Mouse (Mus musculus): ENCODE measurements around the gene Per1. TPM values are rescaled to one million over a fixed set of nuclear protein-coding genes. Genes with fewer than 3 reads are reported as not detected.

Gene Per1
- polyA plus RNA-seq, 1 experiment from 2014 or later, result 10.1 TPM

DNA sequence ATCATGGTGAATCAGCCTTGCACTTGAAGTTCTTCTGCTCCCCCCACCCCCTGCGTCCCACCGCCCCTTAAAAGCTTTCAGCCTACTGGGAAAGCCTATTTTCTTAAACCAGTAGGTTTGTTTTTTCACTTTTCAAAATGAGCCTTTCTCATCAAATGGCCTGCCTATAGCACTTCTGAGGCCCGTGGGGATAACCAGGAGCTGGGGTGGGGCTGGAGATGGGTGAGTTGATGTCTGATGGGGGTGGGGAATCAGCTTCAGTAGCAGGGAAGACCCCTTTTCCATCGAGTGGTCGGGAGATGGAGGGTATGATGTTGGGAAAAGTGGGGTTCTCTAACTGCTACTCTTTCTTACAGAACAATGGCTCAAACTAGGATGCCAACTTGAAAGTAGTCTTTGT lies 21.8 kb downstream of the Per1 start:
- Histone ChIP-seq H3K4me2 (replicated peaks) (peak overlapping the region; percentile 98), H3K9ac (no peak overlapping the region; the same call in 1 of the 2 replicates), H3K27ac (no peak overlapping the region), H3K4me3 (replicated peaks; ENCODE audit: low read length) (peak overlapping the region; percentile 64), H3K4me1 (replicated peaks; ENCODE audit: control insufficient read depth, insufficient read depth, low read length) (peaks cover 24% of the 10 kb centered on the region), H3K9me3 (ENCODE audit: control insufficient read depth, low read length) (no peaks in the 10 kb centered on the region), H3K36me3 (replicated peaks; ENCODE audit: control insufficient read depth, insufficient read depth) (no peaks in the 10 kb centered on the region), H3K27me3 (ENCODE audit: control insufficient read depth, insufficient read depth, low read length) (peaks cover 25% of the 10 kb centered on the region)
- WGBS, result 63% methylated on average over 5 of the region's 5 CpGs
- no peak for ATAC-seq (ENCODE audit: low FRiP score)
- no peak for DNase-seq (ENCODE audit: low spot score)

DNA sequence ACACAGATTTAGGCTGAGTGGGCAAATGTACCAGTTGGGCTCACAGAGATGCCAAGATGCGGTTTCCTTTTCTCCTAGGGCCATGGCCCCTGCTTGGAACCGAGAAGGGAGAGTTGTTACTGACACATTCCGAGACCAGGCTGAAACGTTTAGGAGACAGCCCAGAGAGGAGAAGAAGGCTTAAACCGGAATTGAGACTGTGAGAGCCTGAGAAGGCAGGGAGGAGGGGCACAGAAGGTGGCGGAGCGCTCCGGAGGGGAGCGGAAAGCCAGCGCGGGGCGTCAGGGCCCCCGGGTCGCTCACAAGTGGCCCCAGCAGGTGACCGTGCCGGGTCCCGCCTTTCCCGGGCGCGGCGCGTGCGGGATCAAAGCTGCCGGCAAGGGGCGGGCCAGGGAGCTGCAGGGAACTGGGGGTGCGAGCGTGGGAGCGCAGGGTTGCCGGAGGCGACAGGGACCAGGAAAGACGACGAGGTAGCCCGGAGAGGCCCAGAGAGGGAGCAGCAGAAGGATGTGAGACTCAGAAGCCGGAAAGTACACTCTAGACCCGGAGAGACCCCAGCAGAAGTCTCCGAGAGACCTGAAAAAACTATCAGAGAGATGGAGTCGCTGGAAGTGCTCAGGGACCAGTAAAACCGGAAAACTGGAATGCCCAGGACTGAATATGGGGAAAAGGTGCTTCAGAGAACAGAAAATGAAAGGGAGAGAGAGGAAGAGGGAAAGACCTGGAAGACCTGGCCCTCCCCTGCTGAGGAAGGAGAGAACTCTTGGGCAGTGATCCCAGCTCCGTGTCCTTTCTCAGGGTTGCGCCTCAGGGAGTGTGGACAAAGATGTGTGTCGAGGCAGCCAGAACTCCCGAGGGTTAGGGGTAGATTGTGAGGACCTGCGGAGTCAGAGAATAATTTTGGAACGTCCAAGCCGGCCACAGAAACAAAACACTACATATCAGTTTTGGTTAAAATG lies 23.0 kb downstream of the Per1 start:
- Histone ChIP-seq H3K27me3 (ENCODE audit: control insufficient read depth, insufficient read depth, low read length) (peaks cover 25% of the 10 kb centered on the region), H3K4me2 (replicated peaks) (peak overlapping the region; percentile 98), H3K4me1 (replicated peaks; ENCODE audit: control insufficient read depth, insufficient read depth, low read length) (peaks cover 24% of the 10 kb centered on the region), H3K4me3 (replicated peaks; ENCODE audit: low read length) (peak overlapping the region; percentile 64), H3K9me3 (ENCODE audit: control insufficient read depth, low read length) (no peaks in the 10 kb centered on the region), H3K9ac (peak overlapping the region; percentile 67), H3K27ac (peak overlapping the region; percentile 56), H3K36me3 (replicated peaks; ENCODE audit: control insufficient read depth, insufficient read depth) (no peaks in the 10 kb centered on the region)
- DNase-seq (ENCODE audit: low spot score) (peak; percentile 39), ATAC-seq (ENCODE audit: low FRiP score) (no peak)
- WGBS, result under 1% methylated on average over 45 of the region's 45 CpGs

DNA sequence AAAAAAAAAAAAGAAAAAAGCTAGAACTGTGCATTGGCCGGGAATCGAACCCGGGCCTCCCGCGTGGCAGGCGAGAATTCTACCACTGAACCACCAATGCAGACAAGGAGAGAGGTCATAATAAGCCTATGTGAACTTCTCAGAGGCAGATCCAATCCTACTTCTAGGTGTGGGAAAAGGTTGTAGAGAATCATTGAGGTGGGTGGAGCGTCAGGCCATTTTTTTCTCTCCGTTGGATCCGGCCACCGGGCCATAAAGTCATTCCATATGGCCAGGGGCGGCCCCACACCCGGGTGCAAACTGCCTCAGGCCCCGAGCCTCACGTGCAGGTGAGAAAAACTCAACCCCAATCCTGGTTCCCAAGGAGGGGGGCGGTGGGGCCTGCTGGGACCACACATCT lies 23.7 kb downstream of the Per1 start:
- Histone ChIP-seq H3K9ac (peak overlapping the region; percentile 34; the same call in 1 of the 2 replicates), H3K4me1 (replicated peaks; ENCODE audit: control insufficient read depth, insufficient read depth, low read length) (peaks cover 24% of the 10 kb centered on the region), H3K27me3 (ENCODE audit: control insufficient read depth, insufficient read depth, low read length) (peaks cover 25% of the 10 kb centered on the region), H3K36me3 (replicated peaks; ENCODE audit: control insufficient read depth, insufficient read depth) (no peaks in the 10 kb centered on the region), H3K4me3 (replicated peaks; ENCODE audit: low read length) (peak overlapping the region; percentile 64), H3K4me2 (replicated peaks) (peak overlapping the region; percentile 98), H3K27ac (no peak overlapping the region), H3K9me3 (ENCODE audit: control insufficient read depth, low read length) (no peaks in the 10 kb centered on the region)
- no peak for ATAC-seq (ENCODE audit: low FRiP score)
- WGBS, result under 1% methylated on average over 15 of the region's 15 CpGs
- peak; percentile 100 for DNase-seq (ENCODE audit: low spot score)

- Histone ChIP-seq H3K9me3 (ENCODE audit: control insufficient read depth, low read length) (no peaks in the 10 kb centered on the region), H3K27ac (no peak overlapping the region), H3K4me1 (replicated peaks; ENCODE audit: control insufficient read depth, insufficient read depth, low read length) (peaks cover 24% of the 10 kb centered on the region), H3K4me3 (replicated peaks; ENCODE audit: low read length) (peak overlapping the region; percentile 64; the same call in 1 of the 2 replicates), H3K4me2 (replicated peaks) (peak overlapping the region; percentile 98), H3K27me3 (ENCODE audit: control insufficient read depth, insufficient read depth, low read length) (peaks cover 25% of the 10 kb centered on the region), H3K9ac (no peak overlapping the region), H3K36me3 (replicated peaks; ENCODE audit: control insufficient read depth, insufficient read depth) (no peaks in the 10 kb centered on the region)
- WGBS, result 32% methylated on average over 14 of the region's 14 CpGs
- no peak for DNase-seq (ENCODE audit: low spot score)
- no peak for ATAC-seq (ENCODE audit: low FRiP score)
These were observed 24.6 kb downstream of the Per1 start for GRCm38 (mm10) chr11:69119446-69120155.

GRCm38 (mm10) chr11:69120221-69121000 lies 25.4 kb downstream of the Per1 start, which contains the start of gene Hes7:
Hes7 (plus strand) TSS chr11:69120404.
- peak; percentile 28 for DNase-seq (ENCODE audit: low spot score)
- Histone ChIP-seq H3K4me3 (replicated peaks; ENCODE audit: low read length) (peak within 1 kb of the TSS; percentile 64), H3K27ac (no peak within 1 kb of the TSS), H3K36me3 (replicated peaks; ENCODE audit: control insufficient read depth, insufficient read depth) (no peaks in the 10 kb centered on the region), H3K27me3 (ENCODE audit: control insufficient read depth, insufficient read depth, low read length) (peaks cover 25% of the 10 kb centered on the region), H3K4me1 (replicated peaks; ENCODE audit: control insufficient read depth, insufficient read depth, low read length) (peaks cover 24% of the 10 kb centered on the region), H3K4me2 (replicated peaks) (peak within 1 kb of the TSS; percentile 98), H3K9ac (peak within 1 kb of the TSS; percentile 51), H3K9me3 (ENCODE audit: control insufficient read depth, low read length) (no peaks in the 10 kb centered on the region)
- no peak for ATAC-seq (ENCODE audit: low FRiP score)
- WGBS, result 3% methylated on average over 27 of the region's 27 CpGs

GRCm38 (mm10) chr11:69121001-69121740 lies 26.2 kb downstream of the Per1 start:
- DNase-seq (ENCODE audit: low spot score) (peak; percentile 43), ATAC-seq (ENCODE audit: low FRiP score) (no peak)
- peak overlapping the region; percentile 98 for H3K4me2 ChIP-seq (replicated peaks)
- H3K27ac ChIP-seq, result no peak overlapping the region
- peaks cover 26% of the 10 kb centered on the region for H3K4me1 ChIP-seq (replicated peaks; ENCODE audit: control insufficient read depth, insufficient read depth, low read length)
- H3K27me3 ChIP-seq (ENCODE audit: control insufficient read depth, insufficient read depth, low read length), result peaks cover 19% of the 10 kb centered on the region
- peak overlapping the region; percentile 59 for H3K4me3 ChIP-seq (replicated peaks; ENCODE audit: low read length)
- no peaks in the 10 kb centered on the region for H3K36me3 ChIP-seq (replicated peaks; ENCODE audit: control insufficient read depth, insufficient read depth)
- WGBS, result under 1% methylated on average over 31 of the region's 33 CpGs
- no peaks in the 10 kb centered on the region for H3K9me3 ChIP-seq (ENCODE audit: control insufficient read depth, low read length)
- H3K9ac ChIP-seq, result peak overlapping the region; percentile 51

DNA sequence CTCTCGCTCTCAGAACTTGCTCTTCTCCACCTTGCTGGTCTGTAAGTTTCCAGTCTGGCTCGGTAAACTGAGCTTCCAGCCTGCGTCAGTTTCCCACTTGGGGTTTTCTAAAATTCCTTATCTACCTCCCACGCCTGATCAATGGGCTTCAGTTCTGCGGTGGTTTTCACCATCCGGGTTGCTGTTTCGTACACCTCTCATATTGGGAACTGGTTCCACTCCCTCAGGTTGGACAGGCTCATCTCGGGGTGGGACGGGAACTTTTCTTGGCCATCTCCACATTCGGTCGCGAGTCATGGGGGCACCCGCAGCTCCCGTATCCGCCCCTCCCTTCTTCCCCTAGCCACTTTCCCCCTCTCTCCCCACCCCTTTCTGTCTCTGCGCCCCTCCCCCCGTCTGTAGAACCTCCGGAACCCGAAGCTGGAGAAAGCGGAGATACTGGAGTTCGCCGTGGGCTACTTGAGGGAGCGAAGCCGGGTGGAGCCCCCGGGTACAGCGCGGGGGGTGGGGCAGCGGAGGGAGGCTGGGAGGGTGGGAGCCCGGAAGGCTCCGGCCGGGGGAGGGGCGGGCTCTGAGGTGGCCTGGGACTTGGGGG lies 26.8 kb downstream of the Per1 start:
- Histone ChIP-seq H3K27ac (0 out of 2 replicates have a peak overlapping the region, but pooled peaks have one; percentile 1), H3K4me1 (replicated peaks; ENCODE audit: control insufficient read depth, insufficient read depth, low read length) (peaks cover 27% of the 10 kb centered on the region), H3K9ac (peak overlapping the region; percentile 72), H3K9me3 (ENCODE audit: control insufficient read depth, low read length) (no peaks in the 10 kb centered on the region), H3K4me3 (replicated peaks; ENCODE audit: low read length) (peak overlapping the region; percentile 59), H3K36me3 (replicated peaks; ENCODE audit: control insufficient read depth, insufficient read depth) (no peaks in the 10 kb centered on the region), H3K27me3 (ENCODE audit: control insufficient read depth, insufficient read depth, low read length) (peaks cover 19% of the 10 kb centered on the region), H3K4me2 (replicated peaks) (peak overlapping the region; percentile 98)
- under 1% methylated on average over 29 of the region's 32 CpGs for WGBS
- DNase-seq (ENCODE audit: low spot score) (peak; percentile 25), ATAC-seq (ENCODE audit: low FRiP score) (no peak)

DNA sequence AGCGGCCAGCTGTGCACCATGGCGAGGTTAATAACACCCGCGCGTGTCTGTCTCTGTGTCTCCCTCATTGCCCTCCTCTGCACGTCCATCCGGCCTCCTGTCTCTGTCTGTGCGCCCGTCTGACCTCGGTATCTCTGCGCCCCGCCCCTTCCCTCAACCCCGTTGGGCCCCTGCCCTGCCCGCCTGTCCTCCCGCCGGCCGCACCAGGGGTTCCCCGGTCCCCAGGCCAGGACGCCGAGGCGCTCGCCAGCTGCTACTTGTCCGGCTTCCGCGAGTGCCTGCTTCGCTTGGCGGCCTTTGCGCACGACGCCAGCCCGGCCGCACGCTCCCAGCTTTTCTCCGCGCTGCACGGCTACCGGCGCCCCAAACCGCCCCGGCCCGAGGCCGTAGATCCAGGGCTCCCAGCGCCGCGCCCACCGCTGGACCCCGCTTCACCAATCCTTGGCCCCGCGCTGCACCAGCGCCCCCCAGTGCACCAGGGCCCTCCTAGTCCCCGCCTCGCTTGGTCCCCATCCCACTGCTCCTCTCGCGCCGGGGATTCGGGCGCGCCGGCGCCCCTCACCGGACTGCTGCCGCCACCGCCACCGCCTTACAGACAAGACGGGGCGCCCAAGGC lies 27.4 kb downstream of the Per1 start, which contains the start of gene 9130213A22Rik:
9130213A22Rik (minus strand) TSS at position 254 of the 616 bp plus-strand sequence.
- DNase-seq (ENCODE audit: low spot score) (peak; percentile 74), ATAC-seq (ENCODE audit: low FRiP score) (peak; percentile 61)
- Histone ChIP-seq H3K4me2 (replicated peaks) (peak within 1 kb of the TSS; percentile 98), H3K9ac (peak within 1 kb of the TSS; percentile 72), H3K4me1 (replicated peaks; ENCODE audit: control insufficient read depth, insufficient read depth, low read length) (peaks cover 21% of the 10 kb centered on the region), H3K4me3 (replicated peaks; ENCODE audit: low read length) (peak within 1 kb of the TSS; percentile 59), H3K27ac (peak within 1 kb of the TSS; percentile 1; the same call in 1 of the 2 replicates), H3K9me3 (ENCODE audit: control insufficient read depth, low read length) (no peaks in the 10 kb centered on the region), H3K27me3 (ENCODE audit: control insufficient read depth, insufficient read depth, low read length) (peaks cover 19% of the 10 kb centered on the region), H3K36me3 (replicated peaks; ENCODE audit: control insufficient read depth, insufficient read depth) (no peaks in the 10 kb centered on the region)
- WGBS, result under 1% methylated on average over 58 of the region's 66 CpGs

Data from hindbrain, embryonic 14.5 days (tissue).